Mouse (Mus musculus) spleen, adult 2 months (tissue): Measurements from ENCODE around the gene Tmem171. TPM values are rescaled to one million over a fixed set of nuclear protein-coding genes. Genes with fewer than 3 reads are reported as not detected.

Source experiments
- DNase-seq, 2 experiments: peaks; one replicate each; pipeline versions ENCODE4 v3.0.0 to v3.0.0-alpha.2; 2012 to 2021; ENCODE audit warnings: low spot score in 2 of 2, low read depth in 1 of 2
- H3K27ac ChIP-seq: fragments of 200-500 bp; 2 replicates; pipeline ENCODE4 v1.5.1; 2012; ENCODE audit warnings: low read length, inconsistent platforms; ENCODE audit not compliant: insufficient read depth
- H3K27me3 ChIP-seq: fragments of 200-500 bp; 2 replicates; pipeline ENCODE4 v1.6.1; 2012; ENCODE audit warnings: mild to moderate bottlenecking, moderate library complexity, low read length, inconsistent platforms; ENCODE audit not compliant: control insufficient read depth, insufficient read depth
- H3K36me3 ChIP-seq: fragments of 200-500 bp; 2 replicates; pipeline ENCODE4 v1.6.1; 2012; ENCODE audit warnings: mild to moderate bottlenecking, low read length, inconsistent platforms; ENCODE audit not compliant: control insufficient read depth, insufficient read depth
- H3K4me1 ChIP-seq: fragments of 200-500 bp; 2 replicates; pipeline ENCODE4 v1.6.1; 2011; ENCODE audit warnings: inconsistent platforms; ENCODE audit not compliant: control insufficient read depth, insufficient read depth, insufficient read length
- H3K4me3 ChIP-seq: fragments of 200-500 bp; 2 replicates; pipeline ENCODE4 v1.5.1; 2011; ENCODE audit warnings: mild to moderate bottlenecking, inconsistent platforms; ENCODE audit not compliant: insufficient read depth, insufficient read length; ENCODE audit errors: extremely low read depth
- CTCF ChIP-seq: fragments of 200-500 bp; IDR thresholded peaks from 2 replicates; pipeline ENCODE4 v1.5.1; 2011; ENCODE audit warnings: mild to moderate bottlenecking, inconsistent platforms; ENCODE audit not compliant: insufficient read depth, insufficient read length, insufficient replicate concordance; ENCODE audit errors: extremely low read depth
- POLR2A ChIP-seq: fragments of 200-500 bp; IDR thresholded peaks from 2 replicates; pipeline ENCODE4 v1.6.1; 2011; ENCODE audit warnings: low read depth, low read length, inconsistent platforms
- WGBS: fragments of 180-500 bp; shearing (Covaris S2); methylation state at CpG from one replicate; pipeline ENCODE4 v1.1.7; 2018; 5-methylcytosine and 5-hydroxymethylcytosine counted together
- polyA plus RNA-seq: library from polyadenylated mRNA; depleted of rRNA; stranded (reverse); fragments of >200 nt; gene quantifications from 2 replicates; pipeline ENCODE4 v1.2.3, GENCODE M21; 2012; rRNA removed

Gene Tmem171
- 0.07 TPM in 1 of 2 replicates, not detected in the other for polyA plus RNA-seq

DNA sequence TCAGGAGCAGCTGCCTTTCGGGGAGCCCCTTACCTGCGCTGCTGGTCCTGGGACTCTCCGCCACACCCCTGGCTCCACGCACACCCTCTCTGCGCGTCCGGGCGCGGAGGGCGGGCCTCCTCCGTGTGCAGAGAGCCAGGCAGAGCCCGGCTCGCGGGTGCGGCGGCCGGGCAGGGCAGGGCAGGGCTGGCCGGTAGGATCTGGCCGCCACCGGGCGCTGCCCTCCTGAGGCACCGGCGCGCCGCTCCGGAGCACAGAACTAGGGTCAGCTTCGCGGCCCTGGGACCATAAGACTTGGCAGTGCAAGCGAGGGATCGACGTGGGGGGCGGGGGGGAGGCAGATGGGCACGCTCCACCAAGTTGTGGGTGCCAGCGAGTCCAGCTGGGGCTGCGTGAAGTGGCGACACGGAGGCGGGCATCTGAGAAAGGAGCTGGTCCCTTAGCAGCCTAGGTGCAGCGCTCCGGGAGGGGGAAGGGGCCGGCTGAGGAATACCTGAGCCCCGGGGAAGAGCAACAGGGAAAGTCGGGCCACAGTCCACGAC lies at the start of gene Tmem171:
Tmem171 (minus strand) TSS at position 62 of the 542 bp plus-strand sequence.
- 11% methylated on average over 44 of the region's 44 CpGs for WGBS
- H3K27ac ChIP-seq = no peak within 1 kb of the TSS
- no peak for DNase-seq
- no peaks in the 10 kb centered on the region for H3K36me3 ChIP-seq
- no peaks in the 10 kb centered on the region; the same call in 1 of the 2 replicates for H3K4me1 ChIP-seq
- no peak within 1 kb of the TSS; the same call in 1 of the 2 replicates for H3K4me3 ChIP-seq
- TF ChIP-seq CTCF (no peak), POLR2A (no peak)
- H3K27me3 ChIP-seq = peaks cover 4% of the 10 kb centered on the region

DNA sequence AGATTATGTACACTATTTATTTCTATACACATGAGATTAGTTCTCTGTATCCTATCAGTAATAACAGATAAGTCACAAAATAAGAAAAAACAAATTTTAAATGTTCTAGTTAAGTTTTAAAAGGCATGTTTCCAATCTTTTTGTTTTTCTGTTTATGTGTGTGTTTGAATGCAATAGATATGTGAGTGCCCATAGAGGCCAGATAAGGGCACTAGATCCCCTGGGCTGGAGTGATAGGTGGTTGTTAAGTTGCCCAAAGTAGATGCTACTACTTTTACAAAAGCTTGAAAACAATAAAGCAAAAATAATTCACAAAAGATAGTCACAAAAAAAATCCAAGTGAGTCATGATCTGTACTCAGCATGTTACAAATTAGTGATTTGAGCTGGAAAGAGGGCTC lies 49.2 kb upstream of the Tmem171 start:
- Histone ChIP-seq H3K4me1 (no peaks in the 10 kb centered on the region), H3K27me3 (no peaks in the 10 kb centered on the region), H3K4me3 (no peak overlapping the region), H3K36me3 (peaks cover 18% of the 10 kb centered on the region), H3K27ac (no peak overlapping the region)
- TF ChIP-seq CTCF = no peak
- no peak for TF ChIP-seq POLR2A
- no peak for DNase-seq

DNA sequence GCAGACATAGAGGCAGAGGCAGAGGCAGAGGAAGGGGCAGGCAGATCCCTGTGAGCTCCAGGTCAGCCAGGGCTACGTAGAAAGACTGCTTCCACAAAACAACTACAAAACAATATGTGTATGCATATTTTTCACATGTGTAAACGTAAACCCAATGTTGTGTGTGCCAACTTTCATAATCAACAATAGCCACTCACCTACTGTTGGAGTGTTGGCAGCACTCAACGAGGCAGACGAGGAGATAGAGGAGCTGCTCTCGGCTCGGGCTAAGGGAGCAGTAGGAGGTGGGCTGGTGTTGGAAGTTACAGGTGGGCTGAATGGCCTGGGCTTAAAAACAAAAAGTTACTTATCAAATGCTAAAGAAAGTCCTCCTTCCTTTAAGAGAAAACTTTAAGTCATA lies 48.6 kb upstream of the Tmem171 start:
- peaks cover 19% of the 10 kb centered on the region for H3K36me3 ChIP-seq
- no peak overlapping the region for H3K4me3 ChIP-seq
- no peak overlapping the region for H3K27ac ChIP-seq
- no peaks in the 10 kb centered on the region for H3K27me3 ChIP-seq
- 83% methylated on average over 6 of the region's 6 CpGs for WGBS
- no peak for DNase-seq
- no peaks in the 10 kb centered on the region for H3K4me1 ChIP-seq
- TF ChIP-seq POLR2A = no peak
- TF ChIP-seq CTCF = no peak

DNA sequence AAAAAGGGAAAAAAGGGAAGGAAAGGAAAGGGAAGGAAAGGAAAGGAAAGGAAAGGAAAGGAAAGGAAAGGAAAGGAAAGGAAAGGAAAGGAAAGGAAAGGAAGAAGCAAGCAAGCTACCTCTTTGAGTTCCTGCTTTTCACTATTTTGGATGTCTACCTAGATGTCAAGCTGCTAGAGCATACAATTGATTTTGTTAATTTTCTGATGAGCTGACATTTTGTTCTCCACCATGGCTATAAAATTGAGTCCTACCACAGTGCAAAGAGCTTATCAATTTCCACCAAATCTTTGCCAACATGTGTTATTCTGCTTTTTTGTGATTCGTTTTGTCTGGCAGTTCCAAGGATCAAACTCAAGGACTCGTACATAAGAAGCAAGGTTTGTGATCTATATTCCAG lies 43.6 kb upstream of the Tmem171 start:
- Histone ChIP-seq H3K27ac (no peak overlapping the region), H3K27me3 (no peaks in the 10 kb centered on the region), H3K4me1 (no peaks in the 10 kb centered on the region), H3K4me3 (no peak overlapping the region), H3K36me3 (peaks cover 20% of the 10 kb centered on the region)
- no peak for DNase-seq
- WGBS = 93% methylated on average over 2 of the region's 2 CpGs
- TF ChIP-seq POLR2A (no peak), CTCF (no peak)

DNA sequence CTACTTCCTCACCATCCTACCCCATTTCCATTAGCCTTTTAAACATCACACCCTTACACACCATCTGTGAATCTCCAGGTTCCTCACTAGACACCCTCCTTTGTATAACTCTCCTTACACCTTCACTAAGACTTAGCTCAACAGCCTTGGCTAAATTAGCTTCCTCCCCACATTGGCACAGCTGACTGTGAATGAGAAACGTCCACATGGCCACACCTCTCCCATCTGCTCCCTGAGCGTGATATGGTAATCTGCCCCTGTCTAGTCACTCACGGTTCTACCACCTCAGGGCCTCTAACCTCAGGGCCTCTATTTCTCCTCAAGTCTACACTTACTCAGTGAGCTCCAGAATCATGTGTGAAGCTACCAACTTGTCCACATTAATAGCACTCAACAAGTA lies 38.7 kb upstream of the Tmem171 start:
- Histone ChIP-seq H3K27ac (no peak overlapping the region), H3K4me3 (no peak overlapping the region), H3K36me3 (peaks cover 28% of the 10 kb centered on the region), H3K27me3 (no peaks in the 10 kb centered on the region), H3K4me1 (no peaks in the 10 kb centered on the region)
- 62% methylated on average over 3 of the region's 3 CpGs for WGBS
- TF ChIP-seq CTCF (no peak), POLR2A (no peak)
- DNase-seq = no peak

DNA sequence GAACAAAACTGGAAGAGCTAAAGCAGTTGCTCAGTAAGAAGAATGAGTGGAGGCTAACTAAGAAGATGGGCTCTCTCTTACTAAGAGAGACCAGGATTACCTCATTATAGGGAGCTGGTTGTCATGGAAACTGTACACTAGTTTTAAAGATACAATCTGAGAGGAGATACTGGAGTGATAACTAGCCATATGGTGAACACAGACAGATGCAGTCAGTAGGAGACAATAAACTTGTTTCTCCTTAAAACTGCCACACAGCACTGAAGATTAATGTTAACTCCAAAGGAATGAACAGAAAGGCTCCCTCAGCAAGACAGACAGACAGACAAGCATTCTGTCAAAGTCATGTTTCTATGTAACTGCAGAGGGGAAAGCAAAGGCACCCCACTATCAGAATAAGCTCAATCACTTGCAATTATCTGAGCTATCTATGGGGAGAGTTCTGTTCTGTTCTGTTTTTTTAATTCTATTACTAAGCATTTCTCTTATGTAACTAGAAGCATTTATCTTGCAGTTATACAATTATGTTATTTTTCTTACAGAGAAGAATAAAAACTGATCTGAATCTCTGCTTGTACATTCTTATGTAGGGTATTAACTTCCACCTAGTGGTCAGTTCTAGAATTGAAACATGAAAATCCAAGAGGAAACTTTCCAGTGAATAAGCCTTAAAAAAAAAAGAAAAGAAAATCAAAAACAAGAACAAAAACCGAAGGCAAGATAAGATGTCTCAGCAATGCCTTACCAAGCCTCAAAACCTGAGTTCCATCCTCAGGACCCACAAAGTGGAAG lies 34.8 kb upstream of the Tmem171 start:
- H3K27ac ChIP-seq = no peak overlapping the region
- H3K4me3 ChIP-seq = no peak overlapping the region
- H3K4me1 ChIP-seq = no peaks in the 10 kb centered on the region
- no peak for TF ChIP-seq CTCF
- TF ChIP-seq POLR2A = no peak
- H3K27me3 ChIP-seq = no peaks in the 10 kb centered on the region
- no peak for DNase-seq
- peaks cover 33% of the 10 kb centered on the region for H3K36me3 ChIP-seq
- WGBS = 43% methylated on average over 1 of the region's 1 CpGs

DNA sequence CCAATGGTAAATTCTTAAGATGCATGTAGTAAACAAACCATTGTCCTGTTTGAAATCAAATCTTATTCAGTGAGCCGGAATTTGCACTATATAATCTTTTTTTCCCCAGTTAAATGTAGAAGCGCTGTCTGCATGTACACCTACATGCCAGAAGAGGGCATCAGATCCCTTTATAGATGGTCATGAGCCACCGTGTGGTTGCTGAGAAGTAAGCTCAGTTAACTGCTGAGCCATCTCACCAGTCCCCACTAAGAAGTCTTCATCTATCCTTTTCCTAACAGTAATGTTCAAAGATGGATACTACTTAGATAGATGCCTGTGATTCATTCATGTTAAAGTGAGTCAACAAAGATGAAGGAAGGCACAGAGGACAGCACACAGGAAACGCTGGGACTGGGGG lies 31.9 kb upstream of the Tmem171 start:
- no peaks in the 10 kb centered on the region for H3K4me1 ChIP-seq
- no peak for TF ChIP-seq POLR2A
- TF ChIP-seq CTCF = peak; percentile 11; the same call in 1 of the 2 replicates
- no peak overlapping the region for H3K4me3 ChIP-seq
- H3K27me3 ChIP-seq = no peaks in the 10 kb centered on the region
- H3K27ac ChIP-seq = no peak overlapping the region
- no peak for DNase-seq
- WGBS = 69% methylated on average over 4 of the region's 4 CpGs
- peaks cover 20% of the 10 kb centered on the region for H3K36me3 ChIP-seq
